Mouse (Mus musculus): ENCODE measurements around the gene Tppp2. TPM values are rescaled to one million over a fixed set of nuclear protein-coding genes. Genes with fewer than 3 reads are reported as not detected.

The Tppp2 gene
- not detected in 2 replicates for polyA plus RNA-seq (2015; fragmentation: Nextera tagmentation; extraction: Ambion mirVana)

GRCm38 (mm10) chr14:51918125-51918524 is at the start of gene Tppp2:
Tppp2 (plus strand) TSS chr14:51918425.

GRCm38 (mm10) chr14:51884598-51885331 is 33.5 kb upstream of the Tppp2 start, which contains the start of gene Mettl17:
Mettl17 (plus strand) TSS chr14:51884842.

GRCm38 (mm10) chr14:51892191-51892939 is 25.9 kb upstream of the Tppp2 start, which contains the start of gene Slc39a2:
Slc39a2 (plus strand) TSS chr14:51892889.

GRCm38 (mm10) chr14:51913960-51914762 is 4.1 kb upstream of the Tppp2 start, which contains the start of gene Ndrg2:
Ndrg2 (minus strand) TSS chr14:51914158.

GRCm38 (mm10) chr14:51922571-51922865 is 4.3 kb downstream of the Tppp2 start, which contains the start of gene Rnase13:
Rnase13 (minus strand) TSS chr14:51922773.

Other genes starting within 250 kb of the Tppp2 start
- gene Gm17079, start 223.0 kb upstream of the Tppp2 start, polyA plus RNA-seq (2015; fragmentation: Nextera tagmentation; extraction: Ambion mirVana): not detected in 2 replicates
- gene Gm5800, start 201.2 kb upstream of the Tppp2 start, polyA plus RNA-seq (2015; fragmentation: Nextera tagmentation; extraction: Ambion mirVana): not detected in 2 replicates
- gene Ang4, start 144.8 kb upstream of the Tppp2 start, polyA plus RNA-seq (2015; fragmentation: Nextera tagmentation; extraction: Ambion mirVana): not detected in 2 replicates
- gene AY358078, start 118.4 kb upstream of the Tppp2 start, polyA plus RNA-seq (2015; fragmentation: Nextera tagmentation; extraction: Ambion mirVana): not detected in 2 replicates
- not detected in 2 replicates for gene Ear6, start 64.7 kb upstream of the Tppp2 start, polyA plus RNA-seq (2015; fragmentation: Nextera tagmentation; extraction: Ambion mirVana)
- 60.3 and 70.4 TPM in 2 replicates for gene Mettl17, start 33.6 kb upstream of the Tppp2 start, polyA plus RNA-seq (2015; fragmentation: Nextera tagmentation; extraction: Ambion mirVana)
- gene Slc39a2, start 25.5 kb upstream of the Tppp2 start, polyA plus RNA-seq (2015; fragmentation: Nextera tagmentation; extraction: Ambion mirVana): 0.72 and 1.4 TPM in 2 replicates
- 674 and 708 TPM in 2 replicates for gene Ndrg2, start 4.3 kb upstream of the Tppp2 start, polyA plus RNA-seq (2015; fragmentation: Nextera tagmentation; extraction: Ambion mirVana)
- gene Rnase13, start 4.3 kb downstream of the Tppp2 start, polyA plus RNA-seq (2015; fragmentation: Nextera tagmentation; extraction: Ambion mirVana): not detected in 2 replicates
- gene Arhgef40, start 66.3 kb downstream of the Tppp2 start, polyA plus RNA-seq (2015; fragmentation: Nextera tagmentation; extraction: Ambion mirVana): 65.4 and 73.4 TPM in 2 replicates
- gene Tmem253, start 97.2 kb downstream of the Tppp2 start, polyA plus RNA-seq (2015; fragmentation: Nextera tagmentation; extraction: Ambion mirVana): 0.19 and 0.55 TPM in 2 replicates
- gene Zfp219, start 102.3 kb downstream of the Tppp2 start, polyA plus RNA-seq (2015; fragmentation: Nextera tagmentation; extraction: Ambion mirVana): 22.6 and 23.4 TPM in 2 replicates
- not detected in 2 replicates for gene Olfr221, start 124.0 kb downstream of the Tppp2 start, polyA plus RNA-seq (2015; fragmentation: Nextera tagmentation; extraction: Ambion mirVana)
- 215 and 230 TPM in 2 replicates for gene Hnrnpc, start 185.6 kb downstream of the Tppp2 start, polyA plus RNA-seq (2015; fragmentation: Nextera tagmentation; extraction: Ambion mirVana)
- 36.4 and 40.0 TPM in 2 replicates for gene Rpgrip1, start 192.3 kb downstream of the Tppp2 start, polyA plus RNA-seq (2015; fragmentation: Nextera tagmentation; extraction: Ambion mirVana)

Measured in neural tube, postnatal 0 days (tissue).